Mouse (Mus musculus) neural tube, embryonic 15.5 days (tissue): Measurements from ENCODE around the gene Lcn8. TPM values are rescaled to one million over a fixed set of nuclear protein-coding genes. Genes with fewer than 3 reads are reported as not detected.

Experiments used
- ATAC-seq: fragments of 200-750 bp; cut with Nextera tagmentation; 2 replicates; pipeline ENCODE4 v1.8.0; 2017; ENCODE audit warnings: mild to moderate bottlenecking, moderate TSS enrichment, moderate library complexity; ENCODE audit not compliant: low FRiP score
- H3K27ac ChIP-seq: fragments of 300-500 bp; sonication (generic); replicated peaks from 2 replicates; pipeline ENCODE4 v1.5.1; 2015; ENCODE audit warnings: mild to moderate bottlenecking, inconsistent platforms
- H3K27me3 ChIP-seq: fragments of 300-500 bp; sonication (generic); replicated peaks from 2 replicates; pipeline ENCODE4 v1.6.1; 2015; ENCODE audit warnings: inconsistent platforms
- H3K36me3 ChIP-seq: fragments of 300-500 bp; sonication (generic); 2 replicates; pipeline ENCODE4 v1.6.1; 2015; ENCODE audit warnings: inconsistent platforms
- H3K4me1 ChIP-seq: fragments of 300-500 bp; sonication (generic); 2 replicates; pipeline ENCODE4 v1.6.1; 2015; ENCODE audit warnings: inconsistent platforms
- H3K4me2 ChIP-seq: fragments of 300-500 bp; sonication (generic); 2 replicates; pipeline ENCODE4 v1.6.1; 2015; ENCODE audit warnings: inconsistent platforms, mild to moderate bottlenecking, moderate library complexity
- H3K4me3 ChIP-seq: fragments of 300-500 bp; sonication (generic); replicated peaks from 2 replicates; pipeline ENCODE4 v1.5.1; 2015; ENCODE audit warnings: mild to moderate bottlenecking, inconsistent platforms
- H3K9ac ChIP-seq: fragments of 300-500 bp; sonication (generic); replicated peaks from 2 replicates; pipeline ENCODE4 v1.6.1; 2015; ENCODE audit warnings: mild to moderate bottlenecking, inconsistent platforms
- H3K9me3 ChIP-seq: fragments of 300-500 bp; sonication (generic); replicated peaks from 2 replicates; pipeline ENCODE4 v1.6.1; 2016; ENCODE audit warnings: inconsistent platforms
- WGBS: fragments of 180-500 bp; shearing (Covaris S2); methylation state at CpG from one replicate; pipeline ENCODE4 v1.1.7; 2015; ENCODE audit warnings: mixed read lengths; 5-methylcytosine and 5-hydroxymethylcytosine counted together
- polyA plus RNA-seq: library from polyadenylated mRNA; unstranded; fragments of >200 nt; fragmentation: Nextera tagmentation; extraction: Ambion mirVana; gene quantifications from 2 replicates; pipeline ENCODE4 v1.2.1, GENCODE M21; 2015

Gene Lcn8
- polyA plus RNA-seq, 1 experiment from 2014 or later, result not detected

- ATAC-seq, result no peak
- Histone ChIP-seq H3K4me3 (no peak overlapping the region), H3K36me3 (no peaks in the 10 kb centered on the region), H3K27me3 (no peaks in the 10 kb centered on the region), H3K9me3 (no peaks in the 10 kb centered on the region), H3K9ac (no peak overlapping the region), H3K4me2 (no peak overlapping the region), H3K27ac (no peak overlapping the region), H3K4me1 (no peaks in the 10 kb centered on the region)
- 87% methylated on average over 3 of the region's 3 CpGs for WGBS
Measured at GRCm38 (mm10) chr2:25633616-25634015, 19.3 kb upstream of the Lcn8 start.

DNA sequence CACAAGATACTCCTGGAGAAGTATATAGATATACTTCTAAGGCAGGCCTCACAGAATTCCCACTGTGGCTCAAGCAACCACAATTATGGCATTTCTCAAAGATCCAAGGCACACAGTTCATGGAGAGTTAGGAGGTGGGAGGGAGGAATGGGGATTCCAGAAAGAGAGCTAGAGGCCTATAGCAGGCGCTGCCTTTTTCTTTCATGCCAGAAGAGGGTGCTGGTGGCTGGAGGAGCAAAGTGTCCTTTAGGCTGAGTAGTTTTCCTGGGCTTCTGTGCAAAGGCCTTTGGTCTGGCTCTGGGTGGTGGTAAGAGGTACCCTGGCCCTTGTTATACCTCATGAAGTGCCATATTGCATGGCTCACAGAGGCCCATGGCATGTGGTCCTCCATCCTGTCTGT is 18.9 kb upstream of the Lcn8 start:
- Histone ChIP-seq H3K4me1 (no peaks in the 10 kb centered on the region), H3K36me3 (no peaks in the 10 kb centered on the region), H3K27ac (no peak overlapping the region), H3K4me2 (no peak overlapping the region), H3K9me3 (no peaks in the 10 kb centered on the region), H3K9ac (no peak overlapping the region), H3K4me3 (no peak overlapping the region), H3K27me3 (no peaks in the 10 kb centered on the region)
- no peak for ATAC-seq
- 54% methylated on average over 1 of the region's 1 CpGs for WGBS

- no peak overlapping the region for H3K9ac ChIP-seq
- no peaks in the 10 kb centered on the region for H3K36me3 ChIP-seq
- H3K4me1 ChIP-seq, result no peaks in the 10 kb centered on the region
- ATAC-seq, result no peak
- H3K27ac ChIP-seq, result no peak overlapping the region
- no peak overlapping the region for H3K4me2 ChIP-seq
- H3K4me3 ChIP-seq, result no peak overlapping the region
- WGBS, result 21% methylated on average over 6 of the region's 6 CpGs
- no peaks in the 10 kb centered on the region for H3K27me3 ChIP-seq
- H3K9me3 ChIP-seq, result no peaks in the 10 kb centered on the region
Measured at GRCm38 (mm10) chr2:25639890-25640289, 13.0 kb upstream of the Lcn8 start.

GRCm38 (mm10) chr2:25654502-25654901 is 1.6 kb downstream of the Lcn8 start:
- no peaks in the 10 kb centered on the region for H3K9me3 ChIP-seq
- no peak overlapping the region for H3K27ac ChIP-seq
- H3K4me1 ChIP-seq, result no peaks in the 10 kb centered on the region
- no peak for ATAC-seq
- H3K4me2 ChIP-seq, result no peak overlapping the region
- H3K27me3 ChIP-seq, result no peaks in the 10 kb centered on the region
- H3K4me3 ChIP-seq, result no peak overlapping the region
- 65% methylated on average over 1 of the region's 1 CpGs for WGBS
- no peaks in the 10 kb centered on the region for H3K36me3 ChIP-seq
- no peak overlapping the region for H3K9ac ChIP-seq

DNA sequence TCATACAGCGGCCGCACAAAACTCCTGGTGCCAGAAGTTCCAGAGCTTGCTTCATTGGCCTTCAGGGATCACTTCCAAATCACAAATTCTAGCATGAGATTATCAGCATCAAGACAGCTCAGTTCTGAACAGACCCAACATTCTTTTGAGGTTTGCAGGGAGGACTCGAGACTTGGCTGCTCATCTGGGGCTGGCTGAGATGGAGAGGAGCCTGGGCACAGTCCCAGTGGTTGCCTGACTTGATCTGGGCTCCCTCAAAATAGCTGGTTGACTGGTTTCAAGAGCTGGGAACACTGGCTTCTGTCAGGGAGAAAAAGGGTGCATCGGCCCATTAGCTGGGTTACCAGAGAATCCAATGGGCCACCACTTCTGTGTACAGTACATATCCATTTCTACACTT is 3.8 kb downstream of the Lcn8 start:
- no peaks in the 10 kb centered on the region for H3K36me3 ChIP-seq
- 87% methylated on average over 4 of the region's 4 CpGs for WGBS

GRCm38 (mm10) chr2:25657246-25657645 is 4.3 kb downstream of the Lcn8 start:
- no peak overlapping the region for H3K27ac ChIP-seq
- H3K9me3 ChIP-seq, result no peaks in the 10 kb centered on the region
- 87% methylated on average over 4 of the region's 4 CpGs for WGBS
- H3K9ac ChIP-seq, result no peak overlapping the region
- no peak overlapping the region for H3K4me3 ChIP-seq
- no peaks in the 10 kb centered on the region for H3K36me3 ChIP-seq
- H3K4me1 ChIP-seq, result no peaks in the 10 kb centered on the region
- no peaks in the 10 kb centered on the region for H3K27me3 ChIP-seq
- no peak for ATAC-seq
- H3K4me2 ChIP-seq, result no peak overlapping the region

More for the DNA sequence above, 3.8 kb downstream of the Lcn8 start:
- Histone ChIP-seq H3K27me3 (no peaks in the 10 kb centered on the region), H3K4me2 (no peak overlapping the region), H3K4me1 (no peaks in the 10 kb centered on the region), H3K9ac (no peak overlapping the region), H3K27ac (no peak overlapping the region), H3K4me3 (no peak overlapping the region), H3K9me3 (no peaks in the 10 kb centered on the region)
- no peak for ATAC-seq

- ATAC-seq, result no peak
- H3K4me1 ChIP-seq, result no peaks in the 10 kb centered on the region
- no peak within 1 kb of the TSS for H3K9ac ChIP-seq
- H3K36me3 ChIP-seq, result no peaks in the 10 kb centered on the region
- no peaks in the 10 kb centered on the region for H3K9me3 ChIP-seq
- no peaks in the 10 kb centered on the region for H3K27me3 ChIP-seq
- H3K27ac ChIP-seq, result no peak within 1 kb of the TSS
- no peak within 1 kb of the TSS for H3K4me3 ChIP-seq
- H3K4me2 ChIP-seq, result no peak within 1 kb of the TSS
Measured at GRCm38 (mm10) chr2:25657652-25658051, 4.7 kb downstream of the Lcn8 start, which contains the start of gene Lcn5. Gene Lcn5 (plus strand): TSS chr2:25657952.

- H3K36me3 ChIP-seq, result no peaks in the 10 kb centered on the region
- H3K4me3 ChIP-seq, result no peak overlapping the region
- 86% methylated on average over 8 of the region's 8 CpGs for WGBS
- no peak overlapping the region for H3K4me2 ChIP-seq
- no peaks in the 10 kb centered on the region for H3K4me1 ChIP-seq
- no peak overlapping the region for H3K27ac ChIP-seq
- no peak for ATAC-seq
- no peaks in the 10 kb centered on the region for H3K27me3 ChIP-seq
- H3K9ac ChIP-seq, result no peak overlapping the region
- no peaks in the 10 kb centered on the region for H3K9me3 ChIP-seq
Measured at GRCm38 (mm10) chr2:25660279-25660678, 7.4 kb downstream of the Lcn8 start.

GRCm38 (mm10) chr2:25661245-25661970 is 8.5 kb downstream of the Lcn8 start:
- H3K4me3 ChIP-seq, result no peak overlapping the region
- H3K9me3 ChIP-seq, result no peaks in the 10 kb centered on the region
- H3K4me2 ChIP-seq, result no peak overlapping the region
- H3K27ac ChIP-seq, result no peak overlapping the region
- WGBS, result 84% methylated on average over 6 of the region's 6 CpGs
- no peaks in the 10 kb centered on the region for H3K4me1 ChIP-seq
- H3K9ac ChIP-seq, result no peak overlapping the region
- ATAC-seq, result no peak
- no peaks in the 10 kb centered on the region for H3K27me3 ChIP-seq
- no peaks in the 10 kb centered on the region for H3K36me3 ChIP-seq

- H3K4me2 ChIP-seq, result no peak overlapping the region
- no peak overlapping the region for H3K4me3 ChIP-seq
- H3K9ac ChIP-seq, result no peak overlapping the region
- 66% methylated on average over 1 of the region's 1 CpGs for WGBS
- H3K9me3 ChIP-seq, result no peaks in the 10 kb centered on the region
- no peak overlapping the region for H3K27ac ChIP-seq
- H3K27me3 ChIP-seq, result no peaks in the 10 kb centered on the region
- no peak for ATAC-seq
- no peaks in the 10 kb centered on the region for H3K4me1 ChIP-seq
- H3K36me3 ChIP-seq, result no peaks in the 10 kb centered on the region
Measured at GRCm38 (mm10) chr2:25663511-25663910, 10.6 kb downstream of the Lcn8 start.

GRCm38 (mm10) chr2:25664125-25664524 is 11.2 kb downstream of the Lcn8 start:
- Histone ChIP-seq H3K9me3 (no peaks in the 10 kb centered on the region), H3K9ac (no peak overlapping the region), H3K36me3 (no peaks in the 10 kb centered on the region), H3K27ac (no peak overlapping the region), H3K4me1 (no peaks in the 10 kb centered on the region), H3K4me2 (no peak overlapping the region), H3K4me3 (no peak overlapping the region), H3K27me3 (no peaks in the 10 kb centered on the region)
- no peak for ATAC-seq
- 90% methylated on average over 5 of the region's 5 CpGs for WGBS

DNA sequence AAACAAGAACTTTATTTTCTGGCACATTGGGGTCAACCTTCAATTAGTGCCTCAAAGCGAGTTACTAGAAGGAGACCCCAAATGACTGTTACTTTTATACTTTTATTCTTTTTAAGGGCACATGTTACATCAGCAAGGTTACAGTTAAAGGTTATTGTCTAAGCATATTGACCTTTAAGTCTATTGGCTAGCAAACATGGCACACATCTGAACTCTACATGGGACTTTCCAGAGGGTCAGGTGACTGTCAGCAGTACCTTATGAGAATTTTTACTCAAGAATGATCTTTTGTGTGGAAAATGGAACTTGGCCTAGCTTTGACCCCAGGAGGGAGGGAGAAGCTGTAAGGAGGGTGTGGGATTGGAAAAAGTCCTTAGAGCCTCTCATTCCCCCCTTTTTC is 13.6 kb downstream of the Lcn8 start:
- WGBS, result 68% methylated on average over 1 of the region's 1 CpGs

More for the DNA sequence above, 13.6 kb downstream of the Lcn8 start:
- ATAC-seq, result no peak
- Histone ChIP-seq H3K9me3 (no peaks in the 10 kb centered on the region), H3K9ac (no peak overlapping the region), H3K4me1 (no peaks in the 10 kb centered on the region), H3K27me3 (no peaks in the 10 kb centered on the region), H3K4me2 (no peak overlapping the region), H3K27ac (no peak overlapping the region), H3K4me3 (no peak overlapping the region), H3K36me3 (no peaks in the 10 kb centered on the region)
